Mouse (Mus musculus) urinary bladder, postnatal 4 days (tissue): ENCODE results near the gene Calcoco2.

Experiments
- DNase-seq, 2 experiments: peaks; one replicate each; pipeline ENCODE4 v3.0.0; 2021 to 2022; ENCODE audit warnings: low spot score in 2 of 2

The Calcoco2 gene

DNA sequence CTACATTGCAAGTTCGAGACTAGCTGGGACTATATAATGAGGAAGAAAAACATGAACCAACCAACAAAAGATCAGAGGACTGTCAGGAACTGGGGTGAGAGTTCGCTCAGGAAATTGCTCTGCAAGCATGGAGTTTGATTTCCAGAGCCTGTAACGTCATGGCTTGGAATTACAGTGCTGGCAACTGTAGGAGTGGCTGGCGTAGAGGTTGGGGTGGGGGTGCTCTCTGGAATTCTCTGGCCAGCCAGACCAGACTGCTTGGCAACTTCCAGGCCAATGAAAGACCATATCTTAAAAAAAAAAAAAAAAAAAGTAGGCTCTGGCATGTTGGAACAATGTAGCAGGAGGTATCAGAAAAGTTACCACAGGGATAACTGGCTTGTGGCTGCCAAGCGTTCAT, 31.0 kb downstream of the Calcoco2 start:
- DNase-seq = no peak

- DNase-seq = no peak
Observed at GRCm38 (mm10) chr11:96076221-96077105, 35.3 kb downstream of the Calcoco2 start.

DNA sequence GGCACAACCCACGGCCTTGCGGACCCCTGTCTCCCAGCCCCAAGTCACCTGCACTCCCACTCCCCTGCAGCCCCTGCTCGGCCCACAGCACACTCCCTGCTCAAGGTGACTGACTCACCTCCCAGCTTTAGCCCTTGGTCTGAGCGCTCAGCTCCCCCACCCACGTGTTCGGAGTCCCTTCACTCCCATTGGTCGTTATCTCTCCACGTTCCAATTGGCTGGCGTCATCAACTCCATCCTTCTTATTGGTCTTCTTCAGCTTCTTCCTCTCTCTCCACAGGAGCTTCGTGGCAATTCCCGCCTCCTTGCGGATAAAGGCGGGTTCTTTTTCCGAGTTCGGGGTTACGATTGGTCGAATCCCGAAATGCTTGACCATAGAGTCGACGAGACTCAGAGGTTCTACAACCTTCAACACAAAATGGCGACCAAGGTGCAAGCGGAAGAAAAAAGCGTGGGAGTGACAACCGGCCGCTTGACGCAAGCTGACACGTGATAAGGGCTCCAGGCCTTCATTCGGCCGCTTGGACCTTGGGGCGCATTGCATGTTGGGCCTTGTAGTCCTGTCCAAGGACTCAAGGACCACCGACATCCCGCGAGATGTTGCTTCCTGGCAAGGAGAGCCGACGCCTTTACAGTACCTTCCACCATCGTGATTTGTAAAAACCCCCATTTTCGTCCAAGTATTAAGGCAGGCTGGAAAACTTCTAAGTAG, 36.1 kb downstream of the Calcoco2 start, which contains the start of gene Atp5g1:
Gene Atp5g1 (minus strand): TSS at position 162 of the 712 bp plus-strand sequence.
- DNase-seq = peak; percentile 97 to 99

- DNase-seq = no peak
Observed at GRCm38 (mm10) chr11:96075177-96075508, 36.6 kb downstream of the Calcoco2 start.

GRCm38 (mm10) chr11:96074351-96075176, 37.2 kb downstream of the Calcoco2 start:
- no peak for DNase-seq

DNA sequence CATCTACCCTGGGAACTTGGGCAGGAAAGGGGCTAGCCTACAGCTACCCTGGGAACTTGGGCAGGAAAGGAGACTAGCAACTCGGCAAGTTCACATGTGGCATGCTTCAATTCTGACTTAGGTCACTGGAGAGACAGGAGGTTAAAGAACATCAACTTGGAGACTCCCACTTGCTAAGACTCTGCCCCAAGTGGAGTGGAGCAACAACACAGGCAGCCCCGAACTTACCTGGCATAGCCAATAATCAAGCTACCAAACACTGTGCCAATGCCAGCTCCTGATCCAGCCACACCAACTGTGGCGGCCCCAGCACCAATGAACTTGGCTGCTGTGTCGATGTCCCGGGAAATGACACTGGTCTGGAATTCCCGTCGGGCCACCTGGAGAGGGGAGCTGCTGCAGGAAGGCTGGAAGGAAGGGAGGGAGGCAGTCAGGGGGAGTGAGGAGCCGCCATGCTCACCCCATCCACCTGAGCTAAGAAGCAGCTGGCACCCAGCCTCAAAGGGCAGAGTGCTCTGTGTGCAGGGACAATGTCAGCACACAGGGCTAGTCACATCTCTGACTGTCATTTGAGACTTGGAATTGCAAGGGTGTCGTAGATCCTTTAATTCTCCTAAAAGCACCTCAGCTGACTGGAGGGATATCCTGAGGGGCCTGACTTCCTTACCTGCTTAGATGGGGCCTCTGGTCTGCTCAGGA, 38.3 kb downstream of the Calcoco2 start:
- no peak for DNase-seq

GRCm38 (mm10) chr11:96071013-96071412, 40.8 kb downstream of the Calcoco2 start:
- no peak for DNase-seq

DNA sequence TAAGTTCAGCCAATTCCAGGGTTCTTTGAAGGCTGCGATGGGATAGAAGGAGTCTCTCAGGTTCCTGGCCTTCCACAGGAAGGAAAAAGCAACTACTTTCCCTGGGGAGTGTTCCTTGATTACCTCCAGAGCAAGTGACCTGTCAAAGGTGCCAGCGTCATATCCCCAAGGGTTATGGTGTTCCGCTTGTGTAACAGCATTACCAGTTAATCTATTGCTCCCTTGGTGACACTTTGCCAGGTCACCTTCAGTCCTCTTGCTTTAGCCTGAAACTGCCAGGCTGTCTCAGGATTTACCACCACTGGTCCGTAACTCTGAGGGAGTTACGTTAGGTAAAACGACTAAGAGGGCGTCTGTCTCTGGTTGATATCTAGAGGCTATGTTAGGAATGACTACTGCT, 41.4 kb downstream of the Calcoco2 start:
- DNase-seq = no peak

- no peak for DNase-seq
Observed at GRCm38 (mm10) chr11:96068231-96068630, 43.5 kb downstream of the Calcoco2 start.

DNA sequence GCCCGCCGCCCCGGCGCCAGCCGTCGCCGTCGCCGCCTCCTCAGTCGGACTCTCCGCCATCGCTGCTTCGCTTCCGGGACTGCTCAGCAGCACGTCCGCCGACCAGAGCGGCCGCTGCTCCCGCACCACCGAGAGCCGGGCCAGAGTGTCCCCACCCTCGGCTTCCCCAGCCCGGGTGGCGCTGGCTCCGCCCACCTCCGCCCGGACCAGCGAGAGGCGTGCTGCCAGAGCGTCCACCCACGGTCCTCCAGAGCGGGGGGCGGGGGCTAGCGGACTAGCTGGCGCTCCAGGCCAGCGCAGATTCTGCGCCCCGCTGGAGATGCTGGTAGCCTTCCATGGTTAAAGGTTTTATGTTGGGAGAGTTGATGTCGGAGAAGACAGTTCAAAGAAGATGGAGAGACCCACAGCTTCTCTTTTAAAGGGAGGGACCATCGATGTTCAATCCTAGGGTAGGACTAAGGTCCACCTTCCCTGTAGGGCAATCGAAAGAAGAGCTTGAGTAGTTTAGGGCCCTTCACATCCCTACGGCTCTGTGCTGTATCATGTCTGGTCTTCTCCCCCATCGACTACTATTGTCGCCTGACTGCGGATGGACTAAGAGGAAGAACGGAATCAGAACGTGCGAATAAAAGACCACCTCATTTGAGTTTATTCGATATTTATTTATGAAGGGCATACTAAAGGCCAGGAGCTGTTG, 46.4 kb downstream of the Calcoco2 start, which contains the start of gene Ube2z:
Gene Ube2z (minus strand): TSS at position 174 of the 697 bp plus-strand sequence.
- DNase-seq = peak; percentile 98 to 99

DNA sequence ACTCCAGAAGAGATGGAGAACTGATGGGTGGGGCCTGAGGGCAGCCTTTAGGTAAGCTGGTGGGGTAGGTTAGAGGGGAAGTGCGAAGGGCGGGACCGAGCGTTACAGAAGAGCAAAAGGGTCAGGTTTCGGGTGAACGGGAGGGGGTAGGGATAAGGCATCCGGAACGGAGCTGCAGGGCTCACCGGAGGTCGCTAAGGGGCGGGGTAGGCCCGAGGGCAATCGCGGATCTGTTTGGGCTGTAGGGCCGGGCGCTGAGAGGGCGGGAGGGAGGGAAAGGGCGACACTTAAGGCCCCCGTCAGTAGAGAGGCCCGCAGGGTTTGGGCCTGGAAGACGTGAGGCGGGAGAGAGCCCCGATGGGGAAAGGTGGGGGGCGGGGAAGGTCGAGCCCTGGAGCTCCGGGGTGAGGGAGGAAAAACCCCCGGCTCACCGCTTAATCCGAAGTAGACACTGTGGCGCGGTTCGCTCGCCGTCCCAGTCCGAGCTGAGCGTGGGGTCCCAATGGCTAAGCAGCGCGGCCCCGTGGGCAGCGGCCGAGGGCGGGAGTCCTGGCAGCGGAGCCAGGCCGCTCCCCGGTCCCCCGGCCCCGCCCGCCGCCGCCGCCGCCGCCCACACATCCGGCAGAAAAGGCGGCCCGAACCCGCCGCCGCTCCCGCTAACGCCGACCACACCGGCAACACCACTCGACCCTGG, 47.1 kb downstream of the Calcoco2 start:
- DNase-seq = peak in 1 of 2 experiments; percentile 26

GRCm38 (mm10) chr11:96058309-96058708, 53.5 kb downstream of the Calcoco2 start:
- no peak for DNase-seq

- DNase-seq = no peak
Observed at GRCm38 (mm10) chr11:96050854-96051253, 60.9 kb downstream of the Calcoco2 start.

DNA sequence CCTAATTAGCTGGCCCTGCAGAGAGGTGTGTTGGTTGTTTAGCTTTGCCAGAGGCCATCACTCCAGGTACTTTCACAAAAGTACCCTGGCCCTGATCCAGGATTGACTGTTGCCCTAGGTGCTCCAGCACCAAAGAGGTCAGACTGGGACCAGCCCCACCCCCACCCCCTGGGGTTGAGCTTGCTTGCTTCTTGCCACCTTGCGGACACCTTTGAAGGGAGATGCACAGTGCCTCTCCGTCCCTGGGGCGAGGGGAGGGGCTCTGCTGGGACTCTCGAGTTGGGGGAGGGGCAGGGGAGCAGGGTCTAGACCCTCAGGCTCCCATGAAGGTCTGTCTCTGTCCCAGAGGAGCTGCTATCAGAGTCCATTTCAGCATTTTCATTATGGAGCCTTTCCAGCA, 61.8 kb downstream of the Calcoco2 start:
- DNase-seq = no peak
